Mouse (Mus musculus): ENCODE results near the gene Zfp644.

Gene Zfp644

GRCm38 (mm10) chr5:106590686-106591085 lies 106.4 kb downstream of the Zfp644 start:
- DNase-seq, result no peak

- peak in 1 of 2 experiments; percentile 13 for DNase-seq
Observed at GRCm38 (mm10) chr5:106589670-106590069, 107.4 kb downstream of the Zfp644 start.

GRCm38 (mm10) chr5:106589006-106589405 lies 108.1 kb downstream of the Zfp644 start:
- no peak for DNase-seq

GRCm38 (mm10) chr5:106580943-106581342 lies 116.1 kb downstream of the Zfp644 start:
- no peak for DNase-seq

GRCm38 (mm10) chr5:106577237-106577888 lies 119.7 kb downstream of the Zfp644 start:
- DNase-seq, result no peak

- no peak for DNase-seq
Observed at GRCm38 (mm10) chr5:106575098-106575497, 122.0 kb downstream of the Zfp644 start.

GRCm38 (mm10) chr5:106574560-106574946 lies 122.5 kb downstream of the Zfp644 start:
- peak; percentile 90 to 91 for DNase-seq

- DNase-seq, result no peak
Observed at GRCm38 (mm10) chr5:106573742-106574559, 123.1 kb downstream of the Zfp644 start.
